Mouse (Mus musculus) embryonic facial prominence, embryonic 10.5 days (tissue): ENCODE measurements around the gene Clgn. TPM values are rescaled to one million over a fixed set of nuclear protein-coding genes. Genes with fewer than 3 reads are reported as not detected.

Source experiments
- DNase-seq: peaks from one replicate; pipeline ENCODE4 v3.0.0-alpha.2; 2017; ENCODE audit warnings: low spot score
- H3K27ac ChIP-seq: fragments of 300-500 bp; sonication (generic); replicated peaks from 2 replicates; pipeline ENCODE4 v1.5.1; 2016; ENCODE audit warnings: mild to moderate bottlenecking
- H3K27me3 ChIP-seq: fragments of 300-500 bp; sonication (generic); replicated peaks from 2 replicates; pipeline ENCODE4 v1.6.1; 2016; ENCODE audit warnings: low read depth, mild to moderate bottlenecking; ENCODE audit not compliant: poor library complexity, severe bottlenecking
- H3K36me3 ChIP-seq: fragments of 300-500 bp; sonication (generic); replicated peaks from 2 replicates; pipeline ENCODE4 v1.6.1; 2016; ENCODE audit warnings: mild to moderate bottlenecking, moderate library complexity
- H3K4me1 ChIP-seq: fragments of 300-500 bp; sonication (generic); 2 replicates; pipeline ENCODE4 v1.6.1; 2016
- H3K4me3 ChIP-seq: fragments of 300-500 bp; sonication (generic); 2 replicates; pipeline ENCODE4 v1.5.1; 2016; ENCODE audit warnings: mild to moderate bottlenecking, moderate library complexity
- H3K9me3 ChIP-seq: fragments of 300-500 bp; sonication (generic); 2 replicates; pipeline ENCODE4 v1.6.1; 2016; ENCODE audit warnings: mild to moderate bottlenecking
- WGBS: fragments of 180-500 bp; shearing (Covaris S2); methylation state at CpG from one replicate; pipeline ENCODE4 v1.1.7; 2016; 5-methylcytosine and 5-hydroxymethylcytosine counted together
- polyA plus RNA-seq: library from polyadenylated mRNA; unstranded; fragments of >200 nt; fragmentation: Nextera tagmentation; extraction: Ambion mirVana; gene quantifications from 2 replicates; pipeline ENCODE4 v1.2.1, GENCODE M21; 2016

Clgn gene
- 2.4 TPM in 2 replicates for polyA plus RNA-seq

GRCm38 (mm10) chr8:83389316-83390005 lies at the start of gene Clgn:
Clgn (plus strand) TSS chr8:83389867.
- no peaks in the 10 kb centered on the region for H3K36me3 ChIP-seq
- H3K9me3 ChIP-seq: 0 out of 2 replicates have a peak, but pooled peaks cover 3% of the 10 kb centered on the region
- peak; percentile 88 for DNase-seq
- peak within 1 kb of the TSS; percentile 69 for H3K27ac ChIP-seq
- H3K27me3 ChIP-seq: peaks cover 33% of the 10 kb centered on the region
- 5% methylated on average over 41 of the region's 41 CpGs for WGBS
- H3K4me3 ChIP-seq: peak within 1 kb of the TSS; percentile 77
- H3K4me1 ChIP-seq: peaks cover 11% of the 10 kb centered on the region

GRCm38 (mm10) chr8:83342076-83342475 lies 47.6 kb upstream of the Clgn start:
- Histone ChIP-seq H3K27me3 (no peaks in the 10 kb centered on the region), H3K4me3 (no peak overlapping the region), H3K27ac (no peak overlapping the region), H3K9me3 (no peaks in the 10 kb centered on the region), H3K4me1 (peaks cover 6% of the 10 kb centered on the region), H3K36me3 (no peaks in the 10 kb centered on the region)
- 93% methylated on average over 3 of the region's 3 CpGs for WGBS
- no peak for DNase-seq

GRCm38 (mm10) chr8:83342693-83343092 lies 47.0 kb upstream of the Clgn start:
- no peak for DNase-seq
- peaks cover 6% of the 10 kb centered on the region for H3K4me1 ChIP-seq
- no peak overlapping the region for H3K4me3 ChIP-seq

GRCm38 (mm10) chr8:83348263-83348662 lies 41.4 kb upstream of the Clgn start, which contains the start of gene Mgat4d:
Mgat4d (plus strand) TSS chr8:83348471.
- Histone ChIP-seq H3K27me3 (no peaks in the 10 kb centered on the region), H3K36me3 (no peaks in the 10 kb centered on the region), H3K27ac (no peak within 1 kb of the TSS), H3K9me3 (no peaks in the 10 kb centered on the region), H3K4me1 (no peaks in the 10 kb centered on the region), H3K4me3 (no peak within 1 kb of the TSS)
- WGBS: 88% methylated on average over 18 of the region's 18 CpGs
- DNase-seq: no peak

More at GRCm38 (mm10) chr8:83342693-83343092, 47.0 kb upstream of the Clgn start:
- Histone ChIP-seq H3K27ac (no peak overlapping the region), H3K9me3 (no peaks in the 10 kb centered on the region), H3K36me3 (no peaks in the 10 kb centered on the region), H3K27me3 (no peaks in the 10 kb centered on the region)

- no peaks in the 10 kb centered on the region for H3K4me1 ChIP-seq
- no peaks in the 10 kb centered on the region for H3K9me3 ChIP-seq
- no peaks in the 10 kb centered on the region for H3K27me3 ChIP-seq
- no peak overlapping the region for H3K4me3 ChIP-seq
- no peak overlapping the region for H3K27ac ChIP-seq
- H3K36me3 ChIP-seq: no peaks in the 10 kb centered on the region
- no peak for DNase-seq
- WGBS: 94% methylated on average over 2 of the region's 2 CpGs
Measured at GRCm38 (mm10) chr8:83351315-83351714, 38.4 kb upstream of the Clgn start.

- Histone ChIP-seq H3K9me3 (no peaks in the 10 kb centered on the region), H3K36me3 (no peaks in the 10 kb centered on the region), H3K4me1 (peaks cover 10% of the 10 kb centered on the region), H3K4me3 (no peak overlapping the region), H3K27me3 (no peaks in the 10 kb centered on the region), H3K27ac (peak overlapping the region; percentile 73)
- 39% methylated on average over 7 of the region's 7 CpGs for WGBS
- DNase-seq: peak; percentile 33
Measured at GRCm38 (mm10) chr8:83363156-83363769, 26.4 kb upstream of the Clgn start.

- Histone ChIP-seq H3K4me3 (no peak overlapping the region), H3K27ac (no peak overlapping the region), H3K9me3 (no peaks in the 10 kb centered on the region), H3K27me3 (no peaks in the 10 kb centered on the region), H3K4me1 (no peaks in the 10 kb centered on the region), H3K36me3 (no peaks in the 10 kb centered on the region)
- DNase-seq: no peak
Measured at GRCm38 (mm10) chr8:83377231-83377630, 12.4 kb upstream of the Clgn start.

GRCm38 (mm10) chr8:83380141-83380540 lies 9.5 kb upstream of the Clgn start:
- no peak overlapping the region for H3K27ac ChIP-seq
- H3K27me3 ChIP-seq: no peaks in the 10 kb centered on the region
- H3K9me3 ChIP-seq: no peaks in the 10 kb centered on the region
- WGBS: 75% methylated on average over 4 of the region's 4 CpGs
- no peaks in the 10 kb centered on the region for H3K36me3 ChIP-seq
- no peak overlapping the region for H3K4me3 ChIP-seq
- DNase-seq: no peak
- H3K4me1 ChIP-seq: no peaks in the 10 kb centered on the region

GRCm38 (mm10) chr8:83381016-83381415 lies 8.7 kb upstream of the Clgn start:
- Histone ChIP-seq H3K36me3 (no peaks in the 10 kb centered on the region), H3K27me3 (no peaks in the 10 kb centered on the region), H3K27ac (no peak overlapping the region), H3K4me1 (no peaks in the 10 kb centered on the region), H3K4me3 (no peak overlapping the region), H3K9me3 (no peaks in the 10 kb centered on the region)
- WGBS: 82% methylated on average over 2 of the region's 2 CpGs
- DNase-seq: no peak

GRCm38 (mm10) chr8:83382850-83383249 lies 6.8 kb upstream of the Clgn start:
- Histone ChIP-seq H3K27me3 (peaks cover 2% of the 10 kb centered on the region; the same call in 1 of the 2 replicates), H3K4me1 (no peaks in the 10 kb centered on the region), H3K4me3 (no peak overlapping the region), H3K27ac (no peak overlapping the region), H3K36me3 (no peaks in the 10 kb centered on the region), H3K9me3 (no peaks in the 10 kb centered on the region)
- no peak for DNase-seq
- 34% methylated on average over 2 of the region's 2 CpGs for WGBS

- Histone ChIP-seq H3K9me3 (0 out of 2 replicates have a peak, but pooled peaks cover 3% of the 10 kb centered on the region), H3K27ac (peak overlapping the region; percentile 69), H3K27me3 (peaks cover 33% of the 10 kb centered on the region), H3K4me1 (peaks cover 11% of the 10 kb centered on the region), H3K4me3 (peak overlapping the region; percentile 77), H3K36me3 (no peaks in the 10 kb centered on the region)
- no peak for DNase-seq
- WGBS: 5% methylated on average over 14 of the region's 14 CpGs
Measured at GRCm38 (mm10) chr8:83390006-83390701, 487 bp downstream of the Clgn start.

GRCm38 (mm10) chr8:83392521-83392920 lies 2.9 kb downstream of the Clgn start:
- Histone ChIP-seq H3K27me3 (peaks cover 33% of the 10 kb centered on the region), H3K4me3 (no peak overlapping the region), H3K4me1 (peaks cover 11% of the 10 kb centered on the region), H3K27ac (no peak overlapping the region), H3K36me3 (no peaks in the 10 kb centered on the region), H3K9me3 (0 out of 2 replicates have a peak, but pooled peaks cover 3% of the 10 kb centered on the region)
- WGBS: 69% methylated on average over 1 of the region's 1 CpGs
- DNase-seq: no peak
